Mouse (Mus musculus) stomach, postnatal 0 days (tissue): ENCODE data around the gene Fam104a. TPM values are rescaled to one million over a fixed set of nuclear protein-coding genes. Genes with fewer than 3 reads are reported as not detected.

Experiments used
- ATAC-seq: fragments of 200-750 bp; cut with Nextera tagmentation; 2 replicates; pipeline ENCODE4 v1.8.0; 2017; ENCODE audit not compliant: low FRiP score, low TSS enrichment
- DNase-seq: peaks from one replicate; pipeline ENCODE4 v3.0.0-alpha.2; 2016; ENCODE audit warnings: low spot score
- H3K27ac ChIP-seq: fragments of 300-500 bp; sonication (generic); replicated peaks from 2 replicates; pipeline ENCODE4 v1.5.1; 2014; ENCODE audit warnings: mild to moderate bottlenecking, control low read depth
- H3K27me3 ChIP-seq: fragments of 300-500 bp; sonication (generic); 2 replicates; pipeline ENCODE4 v1.6.1; 2014; ENCODE audit warnings: low read length; ENCODE audit not compliant: control insufficient read depth, insufficient read depth
- H3K36me3 ChIP-seq: fragments of 300-500 bp; sonication (generic); 2 replicates; pipeline ENCODE4 v1.6.1; 2014; ENCODE audit warnings: low read length, mixed read lengths; ENCODE audit not compliant: control insufficient read depth, insufficient read depth
- H3K4me1 ChIP-seq: fragments of 300-500 bp; sonication (generic); replicated peaks from 2 replicates; pipeline ENCODE4 v1.6.1; 2014; ENCODE audit warnings: antibody characterized with exemption; ENCODE audit not compliant: control insufficient read depth, insufficient read depth
- H3K4me2 ChIP-seq: fragments of 300-500 bp; sonication (generic); replicated peaks from 2 replicates; pipeline ENCODE4 v1.6.1; 2014; ENCODE audit warnings: low read depth, mild to moderate bottlenecking, control low read depth, moderate library complexity
- H3K4me3 ChIP-seq: fragments of 300-500 bp; sonication (generic); 2 replicates; pipeline ENCODE4 v1.5.1; 2014; ENCODE audit warnings: low read depth, low read length, control low read depth
- H3K9ac ChIP-seq: fragments of 300-500 bp; sonication (generic); 2 replicates; pipeline ENCODE4 v1.6.1; 2014; ENCODE audit warnings: mild to moderate bottlenecking, low read length, control low read depth, mixed read lengths
- H3K9me3 ChIP-seq: fragments of 300-500 bp; sonication (generic); 2 replicates; pipeline ENCODE4 v1.6.1; 2016; ENCODE audit warnings: low read length; ENCODE audit not compliant: control insufficient read depth
- CTCF ChIP-seq: IDR thresholded peaks from 2 replicates; pipeline ENCODE4 v1.5.1; 2016; ENCODE audit warnings: antibody characterized with exemption, low read depth, mild to moderate bottlenecking, moderate library complexity
- EP300 ChIP-seq: optimal IDR thresholded peaks from 2 replicates; pipeline ENCODE3; 2016; ENCODE audit warnings: antibody characterized with exemption
- WGBS: fragments of 180-500 bp; shearing (Covaris S2); extraction: QIAGEN DNeasy Blood & Tissue Kit; methylation state at CpG from one replicate; pipeline ENCODE4 v1.1.7; 2014; 5-methylcytosine and 5-hydroxymethylcytosine counted together
- polyA plus RNA-seq: library from polyadenylated mRNA; unstranded; fragments of >200 nt; fragmentation: Nextera tagmentation; extraction: Ambion mirVana; gene quantifications from 2 replicates; pipeline ENCODE4 v1.2.1, GENCODE M21; 2015

Gene Fam104a
- polyA plus RNA-seq, 1 experiment from 2014 or later: 34.2 TPM

GRCm38 (mm10) chr11:113708629-113709213, 24.8 kb upstream of the Fam104a start:
- H3K9ac ChIP-seq: 0 out of 2 replicates have a peak overlapping the region, but pooled peaks have one; percentile 18
- peak; percentile 80 for DNase-seq

GRCm38 (mm10) chr11:113705966-113706652, 22.2 kb upstream of the Fam104a start:
- ATAC-seq (no peak), DNase-seq (no peak)
- Histone ChIP-seq H3K9me3 (no peaks in the 10 kb centered on the region), H3K4me1 (peaks cover 5% of the 10 kb centered on the region), H3K4me2 (no peak overlapping the region), H3K36me3 (no peaks in the 10 kb centered on the region), H3K4me3 (no peak overlapping the region), H3K27ac (no peak overlapping the region), H3K27me3 (no peaks in the 10 kb centered on the region), H3K9ac (no peak overlapping the region)
- TF ChIP-seq CTCF (no peak), EP300 (no peak)
- WGBS: 76% methylated on average over 15 of the region's 15 CpGs

More at GRCm38 (mm10) chr11:113708629-113709213, 24.8 kb upstream of the Fam104a start:
- ATAC-seq: peak; percentile 85
- H3K4me2 ChIP-seq: no peak overlapping the region
- no peaks in the 10 kb centered on the region for H3K27me3 ChIP-seq
- 52% methylated on average over 19 of the region's 19 CpGs for WGBS
- H3K9me3 ChIP-seq: no peaks in the 10 kb centered on the region
- no peak for TF ChIP-seq EP300
- H3K4me1 ChIP-seq: peaks cover 5% of the 10 kb centered on the region
- H3K27ac ChIP-seq: peak overlapping the region; percentile 70
- no peak overlapping the region for H3K4me3 ChIP-seq
- no peaks in the 10 kb centered on the region for H3K36me3 ChIP-seq

GRCm38 (mm10) chr11:113703758-113704157, 19.8 kb upstream of the Fam104a start:
- no peak overlapping the region for H3K27ac ChIP-seq
- H3K4me2 ChIP-seq: no peak overlapping the region
- DNase-seq: peak; percentile 80
- H3K36me3 ChIP-seq: no peaks in the 10 kb centered on the region
- H3K9ac ChIP-seq: no peak overlapping the region
- ATAC-seq: peak; percentile 45
- peak; percentile 100 for TF ChIP-seq CTCF
- TF ChIP-seq EP300: no peak
- H3K4me3 ChIP-seq: no peak overlapping the region
- H3K9me3 ChIP-seq: no peaks in the 10 kb centered on the region
- 24% methylated on average over 5 of the region's 5 CpGs for WGBS
- no peaks in the 10 kb centered on the region for H3K4me1 ChIP-seq
- H3K27me3 ChIP-seq: no peaks in the 10 kb centered on the region

- TF ChIP-seq EP300: no peak
- no peak for TF ChIP-seq CTCF
- H3K9me3 ChIP-seq: no peaks in the 10 kb centered on the region
- H3K4me1 ChIP-seq: no peaks in the 10 kb centered on the region
- H3K9ac ChIP-seq: no peak overlapping the region
- no peak overlapping the region for H3K4me2 ChIP-seq
- no peak overlapping the region for H3K27ac ChIP-seq
- peak; percentile 60; the same call in 1 of the 2 replicates for ATAC-seq
- 76% methylated on average over 7 of the region's 7 CpGs for WGBS
- H3K4me3 ChIP-seq: no peak overlapping the region
- H3K36me3 ChIP-seq: peaks cover 6% of the 10 kb centered on the region
- no peaks in the 10 kb centered on the region for H3K27me3 ChIP-seq
- peak; percentile 65 for DNase-seq
Measured at GRCm38 (mm10) chr11:113699643-113700042, 15.7 kb upstream of the Fam104a start.

- Histone ChIP-seq H3K4me2 (no peak overlapping the region), H3K4me1 (no peaks in the 10 kb centered on the region), H3K9me3 (no peaks in the 10 kb centered on the region), H3K36me3 (peaks cover 14% of the 10 kb centered on the region), H3K27ac (no peak overlapping the region), H3K27me3 (no peaks in the 10 kb centered on the region), H3K9ac (no peak overlapping the region), H3K4me3 (no peak overlapping the region)
- TF ChIP-seq CTCF: no peak
- DNase-seq (peak; percentile 67), ATAC-seq (peak; percentile 80)
- 69% methylated on average over 12 of the region's 12 CpGs for WGBS
Measured at GRCm38 (mm10) chr11:113698013-113698545, 14.1 kb upstream of the Fam104a start.

GRCm38 (mm10) chr11:113697571-113697970, 13.6 kb upstream of the Fam104a start:
- Histone ChIP-seq H3K27ac (no peak overlapping the region), H3K4me1 (no peaks in the 10 kb centered on the region), H3K27me3 (no peaks in the 10 kb centered on the region), H3K9ac (no peak overlapping the region), H3K9me3 (no peaks in the 10 kb centered on the region), H3K36me3 (peaks cover 14% of the 10 kb centered on the region), H3K4me3 (no peak overlapping the region), H3K4me2 (no peak overlapping the region)
- TF ChIP-seq CTCF (no peak), EP300 (no peak)
- ATAC-seq (no peak), DNase-seq (no peak)
- 73% methylated on average over 5 of the region's 5 CpGs for WGBS
